Mouse (Mus musculus): ENCODE measurements around the gene Gpr150. TPM values are rescaled to one million over a fixed set of nuclear protein-coding genes. Genes with fewer than 3 reads are reported as not detected.

Gpr150 gene
- polyA plus RNA-seq, 1 experiment from 2014 or later: 0.46 TPM

DNA sequence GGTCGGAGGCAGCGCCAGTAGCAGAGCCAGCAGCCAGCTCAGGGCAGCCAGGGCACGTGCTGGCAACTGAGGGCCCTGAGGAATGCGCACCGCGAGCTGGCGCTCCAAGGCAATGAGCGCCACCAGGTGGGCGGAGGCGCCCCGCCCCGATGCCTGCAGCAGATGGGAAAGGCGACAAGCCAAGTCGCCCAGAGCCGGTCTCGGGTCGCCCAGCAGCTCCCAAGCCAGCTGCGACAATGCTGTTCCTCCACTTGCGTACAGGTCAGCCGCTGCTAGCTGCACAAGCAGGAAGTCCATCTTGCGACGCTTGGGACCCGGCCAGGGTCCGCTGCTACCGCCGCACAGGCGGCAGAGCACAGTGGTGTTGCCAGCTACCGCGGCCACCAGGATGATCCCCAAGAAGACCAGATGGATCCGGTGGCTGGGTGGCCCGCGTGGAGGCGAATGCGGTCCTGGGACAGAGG is 503 bp downstream of the Gpr150 start:
- Histone ChIP-seq H3K4me2 (peak overlapping the region; percentile 92), H3K27ac (no peak overlapping the region), H3K4me1 (peaks cover 17% of the 10 kb centered on the region), H3K9ac (peak overlapping the region; percentile 1; the same call in 1 of the 2 replicates), H3K27me3 (replicated peaks) (peaks cover 46% of the 10 kb centered on the region), H3K4me3 (replicated peaks) (peak overlapping the region; percentile 45), H3K36me3 (no peaks in the 10 kb centered on the region), H3K9me3 (no peaks in the 10 kb centered on the region)
- WGBS: under 1% methylated on average over 34 of the region's 34 CpGs
- peak; percentile 76 for ATAC-seq (ENCODE audit: insufficient read depth, low FRiP score, low read depth)

DNA sequence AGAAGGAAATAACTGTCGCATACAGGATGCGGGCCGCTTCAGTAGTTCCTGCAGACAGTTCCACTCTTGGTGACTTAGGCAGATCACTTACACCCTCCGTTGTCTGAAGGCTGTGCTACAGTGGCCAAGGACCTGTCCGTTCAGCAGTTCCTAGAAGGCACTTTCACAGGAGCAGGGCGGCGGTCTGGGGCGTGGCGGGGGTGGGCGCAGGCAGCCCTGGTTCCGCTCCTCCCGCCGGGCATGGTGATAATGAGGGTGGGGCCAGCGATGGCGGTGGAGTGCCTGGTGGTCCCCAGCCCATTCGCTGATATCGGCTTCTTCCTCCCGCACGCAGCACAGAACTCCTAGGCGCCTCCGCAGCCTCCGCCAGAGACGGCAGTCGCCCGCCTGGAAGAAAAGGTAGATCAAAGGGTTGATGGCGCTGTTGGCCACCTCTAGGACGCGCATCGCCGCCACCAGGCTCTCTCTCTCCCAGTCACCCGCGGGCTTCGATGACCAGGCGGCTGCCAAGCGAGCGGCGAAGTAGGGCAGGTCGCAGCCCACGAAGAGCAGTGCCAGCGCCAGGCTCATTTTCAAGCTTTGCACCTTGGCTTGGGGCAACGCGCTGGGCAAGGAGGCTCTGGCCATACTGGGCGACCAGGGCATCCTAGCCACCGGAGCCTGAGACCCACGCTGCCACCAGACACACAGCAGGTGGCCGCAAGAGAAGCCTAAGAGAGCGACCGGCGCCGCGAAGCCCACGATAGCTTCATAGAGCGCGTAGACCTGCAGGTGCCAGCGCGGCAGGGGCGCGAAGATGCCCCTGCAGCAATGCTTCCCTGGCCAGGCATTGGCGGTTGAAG is 1.2 kb downstream of the Gpr150 start:
- peak; percentile 90 for ATAC-seq (ENCODE audit: insufficient read depth, low FRiP score, low read depth)

DNA sequence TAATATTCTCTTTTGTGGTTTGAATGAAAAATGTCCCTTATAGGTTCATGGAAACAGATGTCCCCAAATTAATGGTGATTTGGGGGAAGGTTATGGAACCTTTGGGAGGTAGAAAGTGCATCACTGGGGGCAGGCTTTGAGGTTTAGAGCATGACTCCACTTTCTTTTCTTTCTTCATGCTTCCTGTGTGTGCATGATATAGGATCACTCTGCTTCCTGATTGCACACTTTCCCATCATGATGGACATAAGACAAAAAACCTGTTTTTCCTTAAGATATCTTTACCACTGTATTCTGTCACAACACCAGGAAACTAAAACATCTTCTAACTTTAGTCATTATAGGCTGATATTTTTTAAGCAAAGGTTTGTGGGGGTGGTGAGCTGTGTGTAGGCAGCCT is 11.8 kb downstream of the Gpr150 start:
- Histone ChIP-seq H3K4me1 (no peaks in the 10 kb centered on the region), H3K36me3 (no peaks in the 10 kb centered on the region), H3K4me2 (no peak overlapping the region), H3K9me3 (no peaks in the 10 kb centered on the region), H3K27me3 (replicated peaks) (no peaks in the 10 kb centered on the region), H3K9ac (no peak overlapping the region), H3K4me3 (replicated peaks) (no peak overlapping the region), H3K27ac (no peak overlapping the region)
- no peak for ATAC-seq (ENCODE audit: insufficient read depth, low FRiP score, low read depth)

More for the DNA sequence above, 1.2 kb downstream of the Gpr150 start:
- Histone ChIP-seq H3K4me2 (peak overlapping the region; percentile 92), H3K27ac (no peak overlapping the region), H3K4me1 (peaks cover 17% of the 10 kb centered on the region), H3K9ac (peak overlapping the region; percentile 21; the same call in 1 of the 2 replicates), H3K27me3 (replicated peaks) (peaks cover 46% of the 10 kb centered on the region), H3K9me3 (no peaks in the 10 kb centered on the region), H3K36me3 (no peaks in the 10 kb centered on the region), H3K4me3 (replicated peaks) (peak overlapping the region; percentile 45)
- WGBS: under 1% methylated on average over 59 of the region's 59 CpGs

- 35% methylated on average over 1 of the region's 1 CpGs for WGBS
- Histone ChIP-seq H3K9ac (no peak overlapping the region), H3K4me2 (no peak overlapping the region), H3K4me3 (replicated peaks) (no peak overlapping the region), H3K9me3 (no peaks in the 10 kb centered on the region), H3K4me1 (no peaks in the 10 kb centered on the region), H3K36me3 (no peaks in the 10 kb centered on the region), H3K27ac (no peak overlapping the region), H3K27me3 (replicated peaks) (no peaks in the 10 kb centered on the region)
- no peak for ATAC-seq (ENCODE audit: insufficient read depth, low FRiP score, low read depth)
Measured at GRCm38 (mm10) chr13:76042455-76042854, 14.3 kb downstream of the Gpr150 start.

DNA sequence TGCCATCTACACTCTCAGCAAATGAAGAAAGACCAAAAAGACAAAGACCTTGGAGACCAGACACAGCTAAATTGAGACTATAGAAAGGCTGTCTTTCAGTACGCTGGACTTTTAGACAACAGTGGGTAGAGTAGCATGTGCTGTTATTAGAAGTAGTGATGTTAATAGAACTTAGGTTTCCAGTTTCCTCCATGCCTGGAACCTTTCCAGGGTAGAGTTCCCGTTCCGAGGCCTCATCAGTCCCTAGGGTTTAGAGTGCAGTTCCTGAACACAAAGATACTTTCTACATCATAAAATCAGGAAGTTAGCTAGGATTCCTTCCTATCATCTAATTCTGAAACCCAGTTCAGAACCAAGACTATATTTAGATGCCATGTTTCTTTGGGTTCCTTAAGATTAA is 32.2 kb downstream of the Gpr150 start:
- Histone ChIP-seq H3K36me3 (no peaks in the 10 kb centered on the region), H3K4me2 (no peak overlapping the region), H3K27me3 (replicated peaks) (no peaks in the 10 kb centered on the region), H3K27ac (no peak overlapping the region), H3K9me3 (no peaks in the 10 kb centered on the region), H3K4me3 (replicated peaks) (no peak overlapping the region), H3K4me1 (no peaks in the 10 kb centered on the region), H3K9ac (no peak overlapping the region)
- WGBS: 69% methylated on average over 3 of the region's 3 CpGs
- no peak for ATAC-seq (ENCODE audit: insufficient read depth, low FRiP score, low read depth)

- H3K27ac ChIP-seq: no peak overlapping the region
- H3K36me3 ChIP-seq: no peaks in the 10 kb centered on the region
- H3K27me3 ChIP-seq (replicated peaks): no peaks in the 10 kb centered on the region
- H3K4me2 ChIP-seq: no peak overlapping the region
- 88% methylated on average over 2 of the region's 2 CpGs for WGBS
- no peaks in the 10 kb centered on the region for H3K9me3 ChIP-seq
- no peaks in the 10 kb centered on the region for H3K4me1 ChIP-seq
- H3K9ac ChIP-seq: no peak overlapping the region
- no peak for ATAC-seq (ENCODE audit: insufficient read depth, low FRiP score, low read depth)
- no peak overlapping the region for H3K4me3 ChIP-seq (replicated peaks)
Measured at GRCm38 (mm10) chr13:76021782-76022181, 35.0 kb downstream of the Gpr150 start.

DNA sequence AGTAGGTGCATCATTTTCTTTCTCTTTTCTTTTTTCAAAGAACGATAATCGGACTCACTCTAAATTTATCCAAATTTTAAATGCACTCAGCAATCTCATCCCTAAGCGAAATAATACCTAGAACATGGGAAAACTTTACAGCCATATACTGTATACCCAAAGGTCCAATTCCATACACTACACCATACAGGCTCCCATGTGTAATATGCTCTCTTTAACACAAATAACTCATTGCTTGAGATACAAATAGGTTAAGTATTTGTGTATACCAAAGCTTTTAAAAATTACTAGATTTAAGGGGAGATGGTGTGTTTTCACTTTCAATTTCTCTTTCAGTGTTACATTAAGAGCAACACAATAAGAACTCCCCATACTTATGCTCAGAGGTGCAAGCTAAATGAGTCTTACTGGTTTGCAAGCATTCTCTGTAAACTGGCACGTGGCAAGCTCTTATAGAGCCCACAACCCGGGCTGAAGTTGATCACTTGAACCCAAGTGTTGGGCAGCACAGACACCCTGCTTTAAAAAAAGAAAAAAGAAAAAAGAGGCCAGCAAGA is 37.9 kb downstream of the Gpr150 start:
- Histone ChIP-seq H3K36me3 (no peaks in the 10 kb centered on the region), H3K9ac (no peak overlapping the region), H3K4me3 (replicated peaks) (peak overlapping the region; percentile 73), H3K9me3 (no peaks in the 10 kb centered on the region), H3K27me3 (replicated peaks) (no peaks in the 10 kb centered on the region), H3K4me1 (no peaks in the 10 kb centered on the region), H3K4me2 (peak overlapping the region; percentile 64), H3K27ac (no peak overlapping the region)
- 38% methylated on average over 5 of the region's 5 CpGs for WGBS
- peak; percentile 25; the same call in 1 of the 2 replicates for ATAC-seq (ENCODE audit: insufficient read depth, low FRiP score, low read depth)

DNA sequence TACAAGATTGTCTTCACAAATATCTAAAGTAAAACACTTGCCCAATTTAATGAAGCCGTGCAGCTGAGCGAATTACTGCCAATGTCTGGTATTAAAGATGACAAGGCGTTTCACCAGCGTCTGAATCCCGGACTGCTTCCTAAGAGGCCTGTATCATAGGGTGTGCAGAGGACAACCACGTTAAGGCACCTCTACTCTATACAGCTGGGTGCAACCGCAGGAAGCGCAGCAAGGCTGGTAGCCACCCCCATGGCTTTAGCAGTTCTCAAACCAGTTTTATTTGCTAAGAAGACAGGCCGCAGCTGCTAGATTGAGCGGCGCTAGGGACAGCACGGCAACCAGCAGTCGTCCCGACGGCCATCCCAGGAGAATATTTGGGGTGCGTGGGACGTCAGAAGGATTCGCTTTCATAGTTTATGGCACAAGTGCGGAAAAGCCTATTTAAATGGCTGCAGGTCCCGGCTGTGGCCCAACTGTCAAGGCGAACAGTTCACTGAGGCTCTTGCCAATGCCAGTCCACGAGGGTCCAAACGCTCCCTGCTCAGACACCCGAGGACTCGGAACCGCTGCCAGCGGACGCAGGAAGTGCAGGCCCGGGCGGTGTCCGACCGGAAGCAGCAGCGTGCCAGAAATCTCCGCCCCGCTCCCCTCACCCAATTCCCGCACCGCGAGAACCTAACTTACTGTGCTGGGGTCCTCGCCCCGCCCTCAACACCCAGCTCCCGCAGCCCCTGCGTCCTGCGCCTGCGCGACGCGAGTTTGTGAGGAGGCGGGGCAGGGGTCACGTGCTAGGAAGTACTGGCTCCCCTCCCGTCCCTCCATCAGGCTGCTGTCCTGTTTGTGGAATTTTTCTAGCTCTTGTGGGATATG is 38.6 kb downstream of the Gpr150 start, which contains the start of gene Rfesd:
Gene Rfesd (minus strand): TSS at position 746 of the 870 bp plus-strand sequence.
- peak; percentile 99 for ATAC-seq (ENCODE audit: insufficient read depth, low FRiP score, low read depth)
- peak within 1 kb of the TSS; percentile 64 for H3K4me2 ChIP-seq
- no peaks in the 10 kb centered on the region for H3K4me1 ChIP-seq
- peak within 1 kb of the TSS; percentile 85 for H3K9ac ChIP-seq
- WGBS: under 1% methylated on average over 50 of the region's 50 CpGs
- H3K9me3 ChIP-seq: no peaks in the 10 kb centered on the region
- H3K27me3 ChIP-seq (replicated peaks): no peaks in the 10 kb centered on the region
- peak within 1 kb of the TSS; percentile 95 for H3K27ac ChIP-seq
- no peaks in the 10 kb centered on the region for H3K36me3 ChIP-seq
- peak within 1 kb of the TSS; percentile 73 for H3K4me3 ChIP-seq (replicated peaks)

DNA sequence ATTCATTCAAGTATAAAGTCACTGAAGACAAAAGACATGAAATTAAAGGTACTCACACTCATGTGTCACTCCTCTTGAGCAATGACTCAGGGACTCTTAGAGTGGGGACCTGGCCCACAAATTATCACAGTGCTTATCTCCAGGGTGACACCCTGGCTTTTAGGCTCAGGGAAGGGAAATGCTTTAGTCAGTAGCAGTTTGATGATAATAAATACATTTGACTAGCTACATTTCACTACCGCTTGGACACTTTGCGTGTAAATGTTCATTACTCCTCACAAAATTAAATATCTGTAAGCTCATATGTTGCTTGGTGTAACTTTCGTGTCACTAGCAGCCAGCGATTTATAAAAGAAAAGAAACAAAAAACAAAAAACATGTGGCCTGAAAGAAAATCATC is 39.3 kb downstream of the Gpr150 start:
- Histone ChIP-seq H3K4me2 (peak overlapping the region; percentile 64), H3K4me1 (no peaks in the 10 kb centered on the region), H3K9me3 (no peaks in the 10 kb centered on the region), H3K27ac (peak overlapping the region; percentile 95), H3K9ac (peak overlapping the region; percentile 85; the same call in 1 of the 2 replicates), H3K4me3 (replicated peaks) (peak overlapping the region; percentile 73), H3K27me3 (replicated peaks) (no peaks in the 10 kb centered on the region), H3K36me3 (no peaks in the 10 kb centered on the region)
- WGBS: 46% methylated on average over 4 of the region's 4 CpGs
- ATAC-seq (ENCODE audit: insufficient read depth, low FRiP score, low read depth): peak; percentile 45; the same call in 1 of the 2 replicates

- no peaks in the 10 kb centered on the region for H3K4me1 ChIP-seq
Measured at GRCm38 (mm10) chr13:76014511-76014910, 42.3 kb downstream of the Gpr150 start.

More at GRCm38 (mm10) chr13:76014511-76014910, 42.3 kb downstream of the Gpr150 start:
- WGBS: 55% methylated on average over 2 of the region's 2 CpGs
- H3K9me3 ChIP-seq: no peaks in the 10 kb centered on the region
- H3K36me3 ChIP-seq: no peaks in the 10 kb centered on the region
- H3K4me2 ChIP-seq: no peak overlapping the region
- no peaks in the 10 kb centered on the region for H3K27me3 ChIP-seq (replicated peaks)
- H3K4me3 ChIP-seq (replicated peaks): no peak overlapping the region
- ATAC-seq (ENCODE audit: insufficient read depth, low FRiP score, low read depth): no peak
- no peak overlapping the region for H3K9ac ChIP-seq
- no peak overlapping the region for H3K27ac ChIP-seq
